Mouse (Mus musculus) spleen, embryonic (tissue): ENCODE results near the gene Osm.

Experiments used
- CTCF ChIA-PET: fragments of 350-600 bp; sonication (Branson Sonifier 250); formaldehyde crosslinking; loops from one replicate; lab custom pipeline; 2022; lab: Charles Lee

Gene Osm

GRCm38 (mm10) chr11:4266271-4267201, 30.3 kb downstream of the Osm start:
- CTCF ChIA-PET, result interaction anchor here (0.6 kb wide), 3 partner anchors 60 to 144 kb away, joined by 3 to 4 read pairs (median 3); no protein-coding TSS in a partner anchor

- CTCF ChIA-PET, result interaction anchor here (0.6 kb wide), 2 partner anchors 60 to 143 kb away, joined by 3 read pairs; no protein-coding TSS in a partner anchor
Measured at GRCm38 (mm10) chr11:4267202-4267578, 31.0 kb downstream of the Osm start.

GRCm38 (mm10) chr11:4268500-4268899, 32.3 kb downstream of the Osm start:
- CTCF ChIA-PET, result no interaction called here

GRCm38 (mm10) chr11:4270744-4271459, 34.7 kb downstream of the Osm start:
- CTCF ChIA-PET, result interaction anchor here (0.6 kb wide), 1 partner anchor 25 kb away, joined by 5 read pairs; no protein-coding TSS in a partner anchor

GRCm38 (mm10) chr11:4271544-4271943, 35.3 kb downstream of the Osm start:
- CTCF ChIA-PET, result interaction anchor here (0.6 kb wide), 1 partner anchor 25 kb away, joined by 5 read pairs; no protein-coding TSS in a partner anchor

GRCm38 (mm10) chr11:4276411-4276861, 40.2 kb downstream of the Osm start:
- CTCF ChIA-PET, result no interaction called here

- CTCF ChIA-PET, result no interaction called here
Measured at GRCm38 (mm10) chr11:4279909-4280308, 43.7 kb downstream of the Osm start.

GRCm38 (mm10) chr11:4281852-4282251, 45.6 kb downstream of the Osm start:
- CTCF ChIA-PET, result no interaction called here

- CTCF ChIA-PET, result interaction anchor here (0.6 kb wide), 1 partner anchor 65 kb away, joined by 3 read pairs; no protein-coding TSS in a partner anchor
Measured at GRCm38 (mm10) chr11:4283627-4284026, 47.4 kb downstream of the Osm start.

- CTCF ChIA-PET, result no interaction called here
Measured at GRCm38 (mm10) chr11:4289280-4289679, 53.1 kb downstream of the Osm start.
